Mouse (Mus musculus) spleen, adult 2 months (tissue): ENCODE measurements around the gene Siae.

Experiments
- CTCF ChIP-seq: fragments of 200-500 bp; IDR thresholded peaks from 2 replicates; pipeline ENCODE4 v1.5.1; 2011; ENCODE audit warnings: mild to moderate bottlenecking, inconsistent platforms; ENCODE audit not compliant: insufficient read depth, insufficient read length, insufficient replicate concordance; ENCODE audit errors: extremely low read depth
- POLR2A ChIP-seq: fragments of 200-500 bp; IDR thresholded peaks from 2 replicates; pipeline ENCODE4 v1.6.1; 2011; ENCODE audit warnings: low read depth, low read length, inconsistent platforms

- TF ChIP-seq POLR2A = no peak
- no peak for TF ChIP-seq CTCF
Observed at GRCm38 (mm10) chr9:37569231-37569835, 13.8 kb downstream of the Siae start.
